In the genomic region with DNA sequence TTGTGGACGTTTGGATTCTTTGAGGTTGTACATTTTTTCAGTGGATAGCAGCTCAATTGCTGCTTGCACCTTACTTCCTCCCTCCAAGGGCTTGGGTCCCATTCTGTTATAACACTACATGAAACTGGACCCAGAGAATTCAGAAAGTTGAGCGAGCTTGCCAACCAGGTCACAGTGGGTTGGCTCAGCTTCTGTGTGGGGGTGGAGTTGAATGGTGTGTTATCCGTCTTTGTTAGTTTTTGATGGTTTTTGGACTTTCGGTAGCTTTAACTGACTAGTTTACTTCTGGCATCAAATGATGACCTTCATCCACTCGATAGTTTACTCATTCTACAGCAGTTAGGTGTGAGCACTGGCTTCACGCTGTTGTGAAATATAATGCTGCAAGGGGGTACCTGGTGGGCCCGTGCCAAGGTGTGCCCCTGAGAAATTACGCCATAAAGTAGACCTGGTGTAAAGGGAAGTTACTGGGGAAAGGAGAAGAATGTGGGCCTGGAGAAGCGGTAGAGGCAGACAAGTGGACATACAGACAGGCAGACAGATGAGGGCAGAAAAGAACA, we compare ENCODE assay signal across 29 mouse cellular contexts. TPM values are rescaled to one million over a fixed set of nuclear protein-coding genes. Genes with fewer than 3 reads are reported as not detected.
A peak's percentile ranks its signal among the peaks of the same experiment; 100 is the strongest.
DNase-seq lines count a peak whose midpoint lies in the region; ATAC-seq lines count a peak whose summit lies in the region.
"Had no signal": no experiment of that assay in that cellular context is flagged by ENCODE, and none has a peak within 500 bp of the region (broad histone marks: within the 10 kb centered on the region; RNA-seq: fewer than 3 reads in every experiment).

No protein-coding gene starts in this region.

- ATAC-seq in liver, embryonic 13.5 days (ENCODE audit: low read depth), result peak; percentile 52
- ATAC-seq in megakaryocyte, adult 5-6 weeks (ENCODE audit: poor library complexity, severe bottlenecking), result peak; percentile 25; the same call in 1 of the 2 replicates
- ATAC-seq: CD4-positive, CD25-positive, alpha-beta regulatory T cell, adult 4 months; forebrain, embryonic 16.5 days; inflammation-experienced regulatory T-cells, adult 6 months; midbrain, embryonic 13.5 days had no signal

- no peak overlapping the region for H3K9ac ChIP-seq in liver, embryonic 13.5 days
- H3K9ac ChIP-seq: heart, embryonic 13.5 days; hindbrain, embryonic 15.5 days; kidney, embryonic 15.5 days; lung, embryonic 15.5 days; midbrain, embryonic 13.5 days had no signal

- 71% methylated on average over 9 of the region's 9 CpGs for WGBS in liver, embryonic 13.5 days (ENCODE audit: insufficient replicate concordance)
- 93% methylated on average over 9 of the region's 9 CpGs for WGBS in hindbrain, embryonic 10.5 days

- no peak overlapping the region for H3K4me2 ChIP-seq in liver, embryonic 13.5 days
- H3K4me2 ChIP-seq: heart, embryonic 13.5 days; hindbrain, embryonic 15.5 days; kidney, embryonic 15.5 days; lung, embryonic 15.5 days; midbrain, embryonic 13.5 days had no signal

- H3K27me3 ChIP-seq in liver, embryonic 13.5 days, result no peaks in the 10 kb centered on the region
- no peaks in the 10 kb centered on the region for H3K27me3 ChIP-seq in hindbrain, embryonic 10.5 days (ENCODE audit: insufficient read depth, poor library complexity, severe bottlenecking)
- H3K27me3 ChIP-seq: heart, embryonic 13.5 days; hindbrain, embryonic 15.5 days; kidney, embryonic 15.5 days; lung, embryonic 15.5 days; midbrain, embryonic 13.5 days had no signal

- DNase-seq in gastrocnemius, adult 18-20 months (ENCODE audit: low spot score), result peak; percentile 38
- no peak for DNase-seq in gastrocnemius, postnatal 25 days
- peak; percentile 49 for DNase-seq in adipocyte (ENCODE audit: low spot score)
- DNase-seq in liver, embryonic 13.5 days, result no peak
- no peak for DNase-seq in hindbrain, embryonic 10.5 days (ENCODE audit: low spot score)
- no peak for DNase-seq in layer of hippocampus, adult 8-10 months (ENCODE audit: low spot score in 2 of 2)
- DNase-seq: cerebellum, adult 2 months; cerebellum, postnatal 14 days; gastrocnemius, postnatal 36 days; heart, adult 2 months; heart, postnatal 10 days; kidney, adult 18-20 months; kidney, postnatal 25 days; layer of hippocampus, postnatal 36 days; left cerebral cortex, postnatal 4 days; lung, postnatal 36 days; right cerebral cortex, postnatal 14 days; thymus, postnatal 4 days had no signal

- peaks cover 96% of the 10 kb centered on the region for H3K36me3 ChIP-seq in liver, embryonic 13.5 days
- peaks cover 87% of the 10 kb centered on the region for H3K36me3 ChIP-seq in hindbrain, embryonic 10.5 days

- H3K4me3 ChIP-seq in liver, embryonic 13.5 days (replicated peaks), result no peak overlapping the region
- no peak overlapping the region for H3K4me3 ChIP-seq in hindbrain, embryonic 10.5 days
- H3K4me3 ChIP-seq: erythroblast, embryonic 14.5 days; heart, adult 2 months; heart, embryonic 13.5 days; hindbrain, embryonic 15.5 days; kidney, embryonic 15.5 days; layer of hippocampus, adult 2 months; lung, embryonic 15.5 days; midbrain, embryonic 13.5 days had no signal

- peaks cover 15% of the 10 kb centered on the region for H3K4me1 ChIP-seq in liver, embryonic 13.5 days (replicated peaks)
- peaks cover 8% of the 10 kb centered on the region; the same call in 1 of the 2 replicates for H3K4me1 ChIP-seq in hindbrain, embryonic 10.5 days (replicated peaks)

- no peaks in the 10 kb centered on the region for H3K9me3 ChIP-seq in liver, embryonic 13.5 days (replicated peaks)
- no peaks in the 10 kb centered on the region for H3K9me3 ChIP-seq in hindbrain, embryonic 10.5 days
- H3K9me3 ChIP-seq: heart, embryonic 13.5 days; hindbrain, embryonic 15.5 days; kidney, embryonic 15.5 days; lung, embryonic 15.5 days; midbrain, embryonic 13.5 days had no signal

- peak overlapping the region; percentile 25 for H3K27ac ChIP-seq in liver, embryonic 13.5 days
- no peak overlapping the region for H3K27ac ChIP-seq in hindbrain, embryonic 10.5 days
- H3K27ac ChIP-seq: heart, adult 2 months; heart, embryonic 13.5 days; hindbrain, embryonic 15.5 days; kidney, embryonic 15.5 days; layer of hippocampus, adult 2 months; lung, embryonic 15.5 days had no signal

RNA-seq across cellular contexts. Expression of gene Clint1, which starts 36.7 kb away (rescaled TPM):
- total RNA-seq in gastrocnemius, adult 18-20 months (2021), result 10 to 100 TPM; 42.4 to 45.3 TPM
- total RNA-seq in gastrocnemius, postnatal 25 days (2021), result 10 to 100 TPM; 27.8 to 35.3 TPM
- polyA plus RNA-seq in liver, embryonic 13.5 days (2015; fragmentation: Nextera tagmentation; extraction: Ambion mirVana), result 57.4 and 71.8 TPM in 2 replicates
- 146 and 147 TPM in 2 replicates for total RNA-seq in megakaryocyte, adult 5-6 weeks (2015)
- total RNA-seq in megakaryocyte, adult 5-6 weeks (2017), result 172 and 194 TPM in 2 replicates
- polyA plus RNA-seq in hindbrain, embryonic 10.5 days (2016; fragmentation: Nextera tagmentation; extraction: Ambion mirVana), result 59.1 and 62.2 TPM in 2 replicates
- total RNA-seq in layer of hippocampus, adult 8-10 months (2022), result 10 to 100 TPM; 51.1 to 54.2 (median 53.4) TPM

RNA-seq across cellular contexts. Expression of gene Lsm11, which starts 56.2 kb away (rescaled TPM):
- total RNA-seq in gastrocnemius, adult 18-20 months (2021), result 1 to 10 TPM; 2.3 TPM
- total RNA-seq in gastrocnemius, postnatal 25 days (2021), result 1 to 10 TPM; 1.9 to 2.6 TPM
- polyA plus RNA-seq in liver, embryonic 13.5 days (2015; fragmentation: Nextera tagmentation; extraction: Ambion mirVana), result 3.3 and 3.6 TPM in 2 replicates
- 4.1 and 5.8 TPM in 2 replicates for total RNA-seq in megakaryocyte, adult 5-6 weeks (2015)
- 2.8 and 2.9 TPM in 2 replicates for total RNA-seq in megakaryocyte, adult 5-6 weeks (2017)
- polyA plus RNA-seq in hindbrain, embryonic 10.5 days (2016; fragmentation: Nextera tagmentation; extraction: Ambion mirVana), result 8.0 and 8.7 TPM in 2 replicates
- total RNA-seq in layer of hippocampus, adult 8-10 months (2022), result 10 to 100 TPM; 24.5 to 26.7 (median 25.8) TPM

Comparison
In these comparisons a context has a peak if more than half of its experiments do, and no peak if none do; other contexts are left out.
1. DNase-seq: peak in gastrocnemius, adult 18-20 months (single experiment) and adipocyte (single experiment); none in gastrocnemius, postnatal 25 days (single experiment), liver, embryonic 13.5 days (single experiment), hindbrain, embryonic 10.5 days (single experiment) and layer of hippocampus, adult 8-10 months (0 of 2).